Mouse (Mus musculus): ENCODE data around the gene Gm42417. TPM values are rescaled to one million over a fixed set of nuclear protein-coding genes. Genes with fewer than 3 reads are reported as not detected.

The Gm42417 gene
- polyA plus RNA-seq, 1 experiment from 2014 or later, result 0.62 TPM

DNA sequence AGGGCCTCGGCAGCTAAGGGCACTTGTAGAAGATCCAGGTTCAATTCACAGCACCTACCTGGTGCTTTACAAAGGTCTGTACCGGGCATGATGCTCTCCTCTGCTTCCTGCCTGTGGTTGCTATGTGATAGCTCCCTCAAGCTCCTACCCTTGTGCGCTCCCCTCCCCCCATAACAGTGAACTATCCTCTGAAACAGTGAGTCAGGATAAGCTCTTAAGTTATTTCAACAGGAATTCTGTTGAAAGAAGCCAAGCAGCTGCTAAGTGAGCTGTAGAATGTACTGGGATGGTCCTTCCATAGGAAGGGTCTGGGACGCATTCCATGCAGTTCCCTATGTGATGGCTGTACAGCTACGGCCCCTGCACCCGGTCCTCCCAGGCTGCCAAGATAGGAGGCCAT lies 5.7 kb downstream of the Gm42417 start:
- 85% methylated on average over 6 of the region's 6 CpGs for WGBS
- Histone ChIP-seq H3K9me3 (ENCODE audit: control insufficient read depth, low read length) (no peaks in the 10 kb centered on the region), H3K27ac (ENCODE audit: low read depth, low read length) (no peak overlapping the region), H3K36me3 (ENCODE audit: control insufficient read depth, insufficient read depth, low read length) (no peaks in the 10 kb centered on the region), H3K9ac (replicated peaks; ENCODE audit: low read depth, low read length) (no peak overlapping the region), H3K4me1 (ENCODE audit: control insufficient read depth, insufficient read depth, low read length) (no peaks in the 10 kb centered on the region), H3K27me3 (ENCODE audit: control insufficient read depth, insufficient read depth, low read length) (no peaks in the 10 kb centered on the region), H3K4me3 (ENCODE audit: low read depth, low read length) (no peak overlapping the region), H3K4me2 (ENCODE audit: low read depth, low read length) (no peak overlapping the region)
- no peak for ATAC-seq (ENCODE audit: low read depth)

DNA sequence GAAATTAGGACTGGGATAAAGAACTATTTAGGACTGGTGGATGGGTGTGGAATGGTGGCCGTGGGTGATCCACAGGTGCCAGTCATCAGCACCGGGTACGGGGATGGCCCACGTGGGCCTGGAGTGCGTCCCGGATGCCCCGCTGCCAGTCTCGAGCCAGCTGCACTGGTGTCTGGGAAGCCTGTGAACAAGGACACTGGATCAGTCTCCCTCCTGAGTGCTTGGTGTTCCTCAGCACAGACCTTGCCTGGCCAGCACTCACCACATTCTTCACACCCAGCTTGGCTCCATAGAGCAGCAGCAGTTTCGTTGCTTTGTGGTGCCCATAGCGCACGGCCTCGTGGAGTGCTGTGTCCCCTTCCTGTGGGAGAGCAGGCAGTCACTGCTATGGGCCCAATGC lies 7.8 kb downstream of the Gm42417 start:
- Histone ChIP-seq H3K4me2 (ENCODE audit: low read depth, low read length) (no peak overlapping the region), H3K27me3 (ENCODE audit: control insufficient read depth, insufficient read depth, low read length) (no peaks in the 10 kb centered on the region), H3K9ac (replicated peaks; ENCODE audit: low read depth, low read length) (no peak overlapping the region), H3K36me3 (ENCODE audit: control insufficient read depth, insufficient read depth, low read length) (no peaks in the 10 kb centered on the region), H3K4me1 (ENCODE audit: control insufficient read depth, insufficient read depth, low read length) (no peaks in the 10 kb centered on the region), H3K9me3 (ENCODE audit: control insufficient read depth, low read length) (no peaks in the 10 kb centered on the region), H3K4me3 (ENCODE audit: low read depth, low read length) (no peak overlapping the region), H3K27ac (ENCODE audit: low read depth, low read length) (no peak overlapping the region)
- WGBS, result 88% methylated on average over 12 of the region's 12 CpGs
- ATAC-seq (ENCODE audit: low read depth), result no peak

DNA sequence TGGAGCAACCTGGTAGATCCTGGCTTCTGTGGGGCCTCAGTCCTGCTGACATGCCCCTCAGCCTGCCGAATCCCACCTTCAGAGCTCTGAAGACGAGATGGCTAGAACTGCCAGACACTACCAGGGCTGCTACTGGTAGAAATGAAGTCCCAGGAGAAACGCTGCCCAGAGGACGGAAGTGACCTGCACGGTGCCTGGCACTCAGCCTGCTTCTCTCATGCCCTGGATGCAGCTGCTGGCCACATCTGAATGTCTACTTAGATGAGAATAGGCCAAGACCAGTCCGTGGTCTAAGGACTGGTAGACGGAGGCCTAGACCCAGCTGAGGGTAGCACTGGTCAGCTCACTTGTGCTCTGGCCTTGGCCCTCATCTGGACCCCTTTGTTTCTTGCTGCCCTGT lies 8.3 kb downstream of the Gm42417 start:
- H3K4me2 ChIP-seq (ENCODE audit: low read depth, low read length), result no peak overlapping the region
- no peak overlapping the region for H3K4me3 ChIP-seq (ENCODE audit: low read depth, low read length)
- H3K4me1 ChIP-seq (ENCODE audit: control insufficient read depth, insufficient read depth, low read length), result no peaks in the 10 kb centered on the region
- ATAC-seq (ENCODE audit: low read depth), result no peak
- H3K27me3 ChIP-seq (ENCODE audit: control insufficient read depth, insufficient read depth, low read length), result no peaks in the 10 kb centered on the region
- no peaks in the 10 kb centered on the region for H3K36me3 ChIP-seq (ENCODE audit: control insufficient read depth, insufficient read depth, low read length)
- no peak overlapping the region for H3K27ac ChIP-seq (ENCODE audit: low read depth, low read length)
- 93% methylated on average over 7 of the region's 7 CpGs for WGBS
- H3K9me3 ChIP-seq (ENCODE audit: control insufficient read depth, low read length), result no peaks in the 10 kb centered on the region
- H3K9ac ChIP-seq (replicated peaks; ENCODE audit: low read depth, low read length), result no peak overlapping the region

DNA sequence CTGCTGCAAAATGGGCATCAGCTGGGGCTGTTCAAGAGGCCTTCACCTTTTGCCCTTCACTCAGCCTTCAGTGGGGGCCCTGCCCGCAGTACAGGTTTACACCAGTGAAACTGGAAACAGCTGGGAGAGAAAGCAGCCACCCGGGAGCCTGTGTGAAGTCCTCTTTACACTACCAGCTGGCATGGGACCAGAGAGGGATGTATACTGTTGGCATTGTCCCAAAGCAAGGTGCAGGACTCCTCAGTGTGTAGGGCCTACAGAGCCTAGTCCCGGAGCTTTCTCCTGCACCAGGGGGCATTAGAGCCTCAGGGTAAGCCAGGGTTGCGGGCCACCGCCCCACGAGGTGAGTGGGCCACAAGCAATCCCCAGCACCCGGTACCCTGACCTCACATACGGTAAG lies 8.7 kb downstream of the Gm42417 start:
- Histone ChIP-seq H3K36me3 (ENCODE audit: control insufficient read depth, insufficient read depth, low read length) (0 out of 2 replicates have a peak, but pooled peaks cover 2% of the 10 kb centered on the region), H3K9me3 (ENCODE audit: control insufficient read depth, low read length) (no peaks in the 10 kb centered on the region), H3K27ac (ENCODE audit: low read depth, low read length) (no peak overlapping the region), H3K27me3 (ENCODE audit: control insufficient read depth, insufficient read depth, low read length) (no peaks in the 10 kb centered on the region), H3K9ac (replicated peaks; ENCODE audit: low read depth, low read length) (no peak overlapping the region), H3K4me1 (ENCODE audit: control insufficient read depth, insufficient read depth, low read length) (no peaks in the 10 kb centered on the region), H3K4me2 (ENCODE audit: low read depth, low read length) (no peak overlapping the region), H3K4me3 (ENCODE audit: low read depth, low read length) (no peak overlapping the region)
- no peak for ATAC-seq (ENCODE audit: low read depth)
- 77% methylated on average over 8 of the region's 8 CpGs for WGBS

DNA sequence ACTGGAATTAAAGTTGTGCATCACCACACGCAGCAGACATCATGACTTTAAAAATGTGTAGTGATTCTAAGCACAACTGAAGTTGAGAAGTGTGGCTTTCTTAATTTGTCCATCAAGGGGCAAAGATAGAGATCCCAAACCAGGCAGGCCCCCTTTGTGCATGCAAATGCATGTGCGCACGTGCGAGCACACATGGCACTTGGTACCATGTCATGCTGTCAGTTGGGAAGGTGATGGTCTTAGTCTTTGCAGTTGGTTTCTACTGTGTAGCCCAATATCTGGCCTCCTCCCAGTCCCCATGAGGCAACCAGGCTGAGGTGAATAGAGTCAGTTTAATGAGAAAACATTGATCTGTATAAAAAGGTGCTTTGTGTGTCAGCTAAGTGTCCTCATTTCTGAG lies 9.4 kb downstream of the Gm42417 start:
- no peaks in the 10 kb centered on the region for H3K27me3 ChIP-seq (ENCODE audit: control insufficient read depth, insufficient read depth, low read length)
- no peaks in the 10 kb centered on the region for H3K9me3 ChIP-seq (ENCODE audit: control insufficient read depth, low read length)
- no peak overlapping the region for H3K27ac ChIP-seq (ENCODE audit: low read depth, low read length)
- WGBS, result 90% methylated on average over 4 of the region's 4 CpGs
- H3K36me3 ChIP-seq (ENCODE audit: control insufficient read depth, insufficient read depth, low read length), result 0 out of 2 replicates have a peak, but pooled peaks cover 5% of the 10 kb centered on the region
- H3K4me1 ChIP-seq (ENCODE audit: control insufficient read depth, insufficient read depth, low read length), result no peaks in the 10 kb centered on the region
- H3K4me2 ChIP-seq (ENCODE audit: low read depth, low read length), result no peak overlapping the region
- no peak for ATAC-seq (ENCODE audit: low read depth)
- H3K4me3 ChIP-seq (ENCODE audit: low read depth, low read length), result no peak overlapping the region
- no peak overlapping the region for H3K9ac ChIP-seq (replicated peaks; ENCODE audit: low read depth, low read length)

DNA sequence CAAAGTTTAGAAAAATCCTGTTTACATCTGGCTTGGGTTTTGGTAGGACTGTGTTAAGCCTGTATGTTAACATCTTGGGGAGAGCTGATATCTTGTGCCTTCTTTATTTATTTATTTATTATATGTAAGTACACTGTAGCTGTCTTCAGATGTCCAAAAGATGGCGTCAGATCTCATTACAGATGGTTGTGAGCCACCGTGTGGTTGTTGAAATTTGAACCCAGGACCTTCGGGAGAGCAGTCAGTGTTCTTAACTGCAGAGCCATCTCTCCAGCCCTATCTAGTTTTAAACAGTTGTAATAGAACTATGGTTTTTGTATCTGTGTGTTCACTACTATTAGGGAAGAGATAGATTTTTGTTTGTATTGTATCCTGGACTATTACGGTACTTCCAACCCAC lies 10.0 kb downstream of the Gm42417 start:
- Histone ChIP-seq H3K9ac (replicated peaks; ENCODE audit: low read depth, low read length) (no peak overlapping the region), H3K4me3 (ENCODE audit: low read depth, low read length) (no peak overlapping the region), H3K9me3 (ENCODE audit: control insufficient read depth, low read length) (no peaks in the 10 kb centered on the region), H3K27ac (ENCODE audit: low read depth, low read length) (no peak overlapping the region), H3K4me2 (ENCODE audit: low read depth, low read length) (no peak overlapping the region), H3K27me3 (ENCODE audit: control insufficient read depth, insufficient read depth, low read length) (no peaks in the 10 kb centered on the region), H3K36me3 (ENCODE audit: control insufficient read depth, insufficient read depth, low read length) (0 out of 2 replicates have a peak, but pooled peaks cover 5% of the 10 kb centered on the region), H3K4me1 (ENCODE audit: control insufficient read depth, insufficient read depth, low read length) (no peaks in the 10 kb centered on the region)
- 90% methylated on average over 4 of the region's 4 CpGs for WGBS
- no peak for ATAC-seq (ENCODE audit: low read depth)

DNA sequence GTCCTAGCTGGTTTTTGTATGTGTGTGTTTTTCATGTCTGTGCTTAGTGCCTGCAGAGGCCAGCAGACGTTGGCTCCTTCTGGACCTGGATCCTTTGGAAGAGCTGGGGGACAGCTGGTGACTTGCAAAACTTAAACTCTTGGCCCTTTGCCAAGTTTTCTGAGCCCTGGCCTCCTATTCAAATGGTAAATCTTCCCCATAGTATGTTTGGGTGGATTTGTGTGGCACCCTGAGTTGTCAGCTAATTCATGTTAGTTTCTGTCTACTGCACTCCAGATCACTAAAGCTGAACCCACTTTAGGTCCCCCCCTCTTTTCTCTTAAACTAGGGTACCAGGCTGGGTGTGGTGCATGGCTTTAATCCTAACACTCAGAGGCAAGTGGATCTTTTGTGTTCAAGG lies 10.9 kb downstream of the Gm42417 start:
- no peak overlapping the region for H3K27ac ChIP-seq (ENCODE audit: low read depth, low read length)
- H3K4me3 ChIP-seq (ENCODE audit: low read depth, low read length), result no peak overlapping the region
- WGBS, result 13% methylated on average over 1 of the region's 1 CpGs
- no peaks in the 10 kb centered on the region for H3K27me3 ChIP-seq (ENCODE audit: control insufficient read depth, insufficient read depth, low read length)
- 0 out of 2 replicates have a peak, but pooled peaks cover 7% of the 10 kb centered on the region for H3K4me1 ChIP-seq (ENCODE audit: control insufficient read depth, insufficient read depth, low read length)
- no peak overlapping the region for H3K4me2 ChIP-seq (ENCODE audit: low read depth, low read length)
- peaks cover 5% of the 10 kb centered on the region; the same call in 1 of the 2 replicates for H3K36me3 ChIP-seq (ENCODE audit: control insufficient read depth, insufficient read depth, low read length)
- peak; percentile 18; the same call in 1 of the 2 replicates for ATAC-seq (ENCODE audit: low read depth)
- H3K9me3 ChIP-seq (ENCODE audit: control insufficient read depth, low read length), result no peaks in the 10 kb centered on the region
- H3K9ac ChIP-seq (replicated peaks; ENCODE audit: low read depth, low read length), result no peak overlapping the region

DNA sequence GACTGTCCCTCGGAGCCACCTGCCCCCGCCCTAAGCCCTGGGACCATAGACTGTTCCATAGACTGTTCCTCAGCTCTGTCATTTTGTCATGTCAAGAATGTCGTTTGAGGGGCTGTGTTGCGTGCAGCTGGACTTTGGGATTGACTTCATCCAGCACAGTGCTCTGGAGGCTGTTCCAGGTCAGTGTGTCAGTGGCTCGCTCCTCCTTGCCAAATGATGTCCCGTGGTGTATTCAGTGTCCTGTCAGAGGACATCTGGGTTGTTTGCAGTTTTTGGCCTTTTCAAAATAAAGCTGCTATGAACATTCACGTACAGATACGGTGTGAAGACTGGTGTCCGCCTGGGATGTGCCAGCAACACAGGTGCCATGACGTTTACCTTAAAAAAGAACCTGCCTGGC lies 12.3 kb downstream of the Gm42417 start:
- ATAC-seq (ENCODE audit: low read depth), result no peak
- WGBS, result 91% methylated on average over 10 of the region's 10 CpGs

DNA sequence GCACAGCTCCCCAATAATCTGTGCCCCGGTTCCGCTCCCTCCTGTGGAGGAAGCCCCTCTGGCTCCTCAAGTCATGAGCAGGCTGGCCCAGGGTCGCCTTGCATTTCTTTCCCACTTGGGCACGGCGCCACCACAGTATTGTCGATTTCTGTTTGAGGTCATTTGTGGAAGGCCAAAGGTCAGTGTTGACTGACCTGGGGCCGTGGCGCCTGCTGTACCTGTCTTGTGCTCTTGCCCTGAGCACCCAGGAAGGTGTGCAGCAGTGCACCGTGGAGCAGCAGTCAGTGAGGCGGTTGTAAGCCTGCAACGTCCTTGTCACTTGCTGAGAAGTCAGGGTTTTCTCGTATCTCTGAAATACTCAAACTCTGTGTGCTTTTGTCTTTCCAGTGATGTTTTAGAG lies 13.5 kb downstream of the Gm42417 start:
- WGBS, result 96% methylated on average over 12 of the region's 12 CpGs
- no peak overlapping the region for H3K4me2 ChIP-seq (ENCODE audit: low read depth, low read length)
- no peak overlapping the region for H3K27ac ChIP-seq (ENCODE audit: low read depth, low read length)
- H3K27me3 ChIP-seq (ENCODE audit: control insufficient read depth, insufficient read depth, low read length), result no peaks in the 10 kb centered on the region
- H3K9me3 ChIP-seq (ENCODE audit: control insufficient read depth, low read length), result no peaks in the 10 kb centered on the region
- ATAC-seq (ENCODE audit: low read depth), result no peak
- peaks cover 24% of the 10 kb centered on the region for H3K36me3 ChIP-seq (ENCODE audit: control insufficient read depth, insufficient read depth, low read length)
- 0 out of 2 replicates have a peak, but pooled peaks cover 13% of the 10 kb centered on the region for H3K4me1 ChIP-seq (ENCODE audit: control insufficient read depth, insufficient read depth, low read length)
- H3K9ac ChIP-seq (replicated peaks; ENCODE audit: low read depth, low read length), result no peak overlapping the region
- H3K4me3 ChIP-seq (ENCODE audit: low read depth, low read length), result no peak overlapping the region

More for the DNA sequence above, 12.3 kb downstream of the Gm42417 start:
- Histone ChIP-seq H3K9ac (replicated peaks; ENCODE audit: low read depth, low read length) (no peak overlapping the region), H3K36me3 (ENCODE audit: control insufficient read depth, insufficient read depth, low read length) (peaks cover 15% of the 10 kb centered on the region), H3K4me3 (ENCODE audit: low read depth, low read length) (no peak overlapping the region), H3K27me3 (ENCODE audit: control insufficient read depth, insufficient read depth, low read length) (no peaks in the 10 kb centered on the region), H3K4me2 (ENCODE audit: low read depth, low read length) (no peak overlapping the region), H3K9me3 (ENCODE audit: control insufficient read depth, low read length) (no peaks in the 10 kb centered on the region), H3K27ac (ENCODE audit: low read depth, low read length) (no peak overlapping the region), H3K4me1 (ENCODE audit: control insufficient read depth, insufficient read depth, low read length) (0 out of 2 replicates have a peak, but pooled peaks cover 13% of the 10 kb centered on the region)
